Mouse (Mus musculus) thymus, postnatal 10 days (tissue): ENCODE measurements around the gene Ralgps1.

Source experiments
- DNase-seq, 2 experiments: peaks; one replicate each; pipeline ENCODE4 v3.0.0; 2021; ENCODE audit warnings: low spot score in 2 of 2

Ralgps1 gene

GRCm38 (mm10) chr2:33176921-33177320 lies 194.4 kb downstream of the Ralgps1 start:
- no peak for DNase-seq

DNA sequence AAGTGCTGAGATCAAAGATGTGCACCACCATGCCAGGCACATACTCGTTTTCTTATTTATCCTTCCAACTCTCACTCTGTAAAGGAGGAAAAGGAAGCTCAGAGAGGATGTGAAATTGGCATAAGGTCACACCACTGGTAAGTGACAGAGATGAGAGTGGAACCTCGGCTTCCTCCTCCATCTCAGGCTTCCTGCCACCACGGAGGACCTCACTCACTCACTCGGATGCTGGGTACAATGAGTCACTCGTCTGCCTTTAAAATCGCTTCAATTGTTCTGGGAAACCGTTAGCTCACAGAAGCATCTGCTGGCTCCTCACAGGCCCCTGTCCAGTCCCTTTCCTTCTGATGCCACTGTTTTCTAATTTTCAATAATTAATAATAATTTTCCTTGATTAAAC lies 194.8 kb downstream of the Ralgps1 start:
- DNase-seq = no peak

DNA sequence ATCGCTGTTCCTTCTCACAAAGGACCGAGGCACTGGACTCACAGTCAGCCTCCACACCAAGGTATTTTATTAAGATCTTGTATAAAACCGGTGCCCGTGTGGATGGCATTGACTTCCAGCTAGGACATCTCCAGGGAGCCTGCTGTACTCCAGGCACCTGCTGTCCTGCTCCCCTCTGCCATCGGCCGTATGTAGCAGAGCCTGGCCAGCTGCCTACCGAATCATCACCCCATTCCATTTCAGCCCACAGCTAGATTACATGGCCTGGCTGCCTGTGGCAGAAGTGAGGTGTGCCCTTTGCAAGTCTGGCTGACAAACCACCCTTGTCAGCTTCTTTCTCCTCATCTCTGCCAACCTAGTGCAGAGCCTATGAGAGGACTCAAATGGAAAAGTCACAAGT lies 197.6 kb downstream of the Ralgps1 start:
- DNase-seq = no peak

DNA sequence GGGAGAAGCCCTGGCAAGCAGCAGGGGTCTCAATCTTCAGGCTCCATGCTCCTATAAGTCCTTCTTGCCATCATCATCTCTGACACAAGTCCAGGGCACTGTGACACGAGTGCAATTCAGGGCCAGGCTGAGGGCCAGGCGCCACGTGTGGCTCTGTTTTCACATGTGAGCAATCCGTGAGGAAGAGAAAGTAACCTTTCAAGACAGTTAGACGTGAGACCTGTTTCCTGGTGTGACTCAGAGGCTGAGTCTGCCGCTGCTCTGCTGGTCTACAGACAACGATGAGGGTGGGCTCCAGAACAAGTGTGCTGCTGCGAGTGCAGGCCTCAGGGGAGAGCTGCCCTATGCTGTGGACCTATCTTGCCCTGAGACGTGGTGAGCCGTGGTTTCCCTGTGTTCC lies 198.2 kb downstream of the Ralgps1 start:
- DNase-seq = no peak

DNA sequence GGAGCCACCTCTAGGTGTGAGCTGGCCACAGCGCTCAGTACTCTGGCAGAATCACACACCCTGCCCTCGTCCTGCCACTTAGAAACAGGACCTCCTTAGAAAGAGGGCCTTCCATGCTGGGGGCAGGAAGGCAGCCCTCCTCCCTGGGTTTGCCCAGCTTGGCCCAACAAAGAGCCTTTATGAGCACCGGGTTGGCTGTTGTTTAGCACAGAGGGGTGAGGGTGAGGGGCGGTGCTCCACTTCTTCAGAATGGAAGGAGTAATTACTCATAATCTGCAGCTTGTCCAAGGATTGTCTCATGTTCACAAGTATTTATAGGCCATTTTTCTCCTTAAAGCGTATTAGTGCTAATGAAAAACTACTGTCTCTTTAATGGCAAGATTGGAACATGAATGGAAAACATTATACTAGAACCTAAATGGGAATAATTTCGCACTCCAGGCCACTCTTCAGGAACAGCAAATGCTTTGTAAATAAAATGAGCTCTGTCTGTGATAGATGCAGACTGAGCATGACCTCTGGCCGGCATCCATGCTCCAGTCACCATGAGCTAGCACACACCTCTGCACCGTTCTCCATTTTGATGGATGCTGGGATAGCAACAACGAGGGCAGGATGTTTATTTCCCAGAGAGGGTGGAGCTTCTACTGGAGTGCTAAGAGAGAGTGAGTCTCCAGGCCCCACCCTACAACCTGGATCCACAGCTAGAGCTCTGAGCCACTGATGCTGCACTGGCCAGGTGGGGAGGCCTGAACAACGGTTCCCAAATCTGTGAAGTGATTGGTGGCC lies 200.3 kb downstream of the Ralgps1 start:
- DNase-seq = no peak

DNA sequence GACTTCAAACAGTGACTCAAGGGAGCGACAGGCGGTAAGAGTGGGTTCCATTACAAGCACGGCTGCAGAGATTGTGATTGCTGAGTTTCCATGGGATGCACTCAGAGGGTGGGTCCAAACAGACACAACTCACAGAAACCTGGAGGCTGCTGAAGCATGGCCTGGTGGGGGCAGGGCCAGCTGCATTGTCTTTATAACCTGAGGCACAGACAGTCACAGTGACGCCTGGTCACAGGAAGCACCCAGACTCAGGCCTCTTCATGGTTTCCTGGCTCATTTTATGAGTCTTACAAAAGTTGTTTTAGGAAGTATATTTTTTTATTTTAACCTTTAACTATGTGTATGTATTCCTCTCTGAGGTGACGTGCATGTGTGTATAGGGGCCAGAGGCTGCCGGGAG lies 201.8 kb downstream of the Ralgps1 start:
- no peak for DNase-seq

- DNase-seq = no peak
Measured at GRCm38 (mm10) chr2:33167060-33167459, 204.2 kb downstream of the Ralgps1 start.

- no peak for DNase-seq
Measured at GRCm38 (mm10) chr2:33165710-33166374, 205.4 kb downstream of the Ralgps1 start.

DNA sequence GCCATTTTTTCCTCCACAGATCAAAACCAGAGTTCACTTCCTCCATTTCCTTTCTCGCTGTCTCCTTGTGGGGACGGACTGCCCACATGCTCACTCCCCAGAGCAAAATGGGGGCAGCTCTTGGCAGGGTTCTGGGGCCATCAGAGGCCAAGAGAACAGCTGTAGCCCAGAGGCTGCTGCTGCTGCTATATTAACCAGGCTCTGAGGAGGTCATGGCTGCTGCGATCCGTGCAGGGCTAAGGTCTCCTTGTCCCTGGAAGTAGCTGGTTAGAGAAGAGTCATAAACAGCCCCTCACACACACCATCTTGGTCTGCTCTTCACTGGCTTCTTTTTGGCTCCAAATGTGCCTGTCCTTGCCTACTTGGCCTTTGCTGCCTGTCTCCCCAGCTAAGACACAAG lies 206.1 kb downstream of the Ralgps1 start:
- no peak for DNase-seq

- DNase-seq = no peak
Measured at GRCm38 (mm10) chr2:33164646-33165045, 206.6 kb downstream of the Ralgps1 start.

DNA sequence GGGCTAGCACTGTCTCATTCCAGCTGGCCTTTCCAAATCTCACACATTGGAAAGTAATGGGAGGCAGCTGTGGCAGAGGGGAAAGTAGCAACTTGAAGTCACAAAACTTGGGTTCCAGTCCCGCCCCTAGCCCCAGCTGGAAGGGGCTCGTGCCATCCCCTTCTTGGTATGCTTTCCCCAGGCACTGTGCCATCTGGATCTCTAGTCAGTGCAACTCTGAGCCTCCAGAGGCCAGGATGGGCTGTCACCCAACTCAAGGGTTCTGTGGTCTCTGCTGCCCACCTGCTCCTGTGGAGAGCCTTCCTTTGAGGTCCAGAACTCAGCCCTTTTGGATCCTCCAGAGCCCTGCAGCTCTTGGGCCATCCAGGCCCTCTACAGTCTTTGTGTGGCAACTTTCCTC lies 209.2 kb downstream of the Ralgps1 start:
- DNase-seq = no peak

DNA sequence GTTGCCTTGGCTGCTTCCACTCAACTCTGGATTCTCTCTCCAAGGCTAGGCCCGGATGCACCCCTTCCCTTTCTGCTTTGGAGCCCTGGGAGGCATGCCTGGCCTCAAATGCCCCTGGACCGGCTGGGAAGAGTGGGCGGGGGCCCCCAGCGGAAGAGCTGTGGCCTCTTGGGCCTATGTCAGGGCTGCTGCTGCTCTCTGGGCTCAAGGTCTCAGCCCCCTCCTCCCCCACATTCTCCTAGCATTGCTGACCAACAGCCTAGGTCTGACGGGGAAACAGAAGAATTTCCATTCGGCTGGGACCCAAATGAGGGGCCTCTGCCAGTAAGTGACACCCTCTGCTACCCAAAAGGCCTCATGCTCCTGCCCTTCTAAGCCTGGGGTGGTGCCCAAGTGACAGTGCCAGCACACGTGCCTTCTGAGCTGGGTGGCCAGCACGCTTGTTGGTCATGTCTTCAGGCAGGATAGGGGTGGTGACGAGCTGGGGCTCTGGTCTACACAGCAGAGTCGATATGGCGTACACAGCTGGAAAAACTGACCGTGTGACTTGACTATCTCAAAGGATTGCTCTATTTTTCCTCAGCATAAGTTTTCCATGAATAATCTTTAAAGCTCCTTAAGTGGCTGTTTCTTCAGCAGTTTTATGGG lies 210.8 kb downstream of the Ralgps1 start:
- DNase-seq = no peak

GRCm38 (mm10) chr2:33159593-33159992 lies 211.7 kb downstream of the Ralgps1 start:
- DNase-seq = no peak

- no peak for DNase-seq
Measured at GRCm38 (mm10) chr2:33158895-33159294, 212.4 kb downstream of the Ralgps1 start.

GRCm38 (mm10) chr2:33156283-33156781 lies 215.0 kb downstream of the Ralgps1 start:
- DNase-seq = no peak

- DNase-seq = peak; percentile 18 to 64
Measured at GRCm38 (mm10) chr2:33154751-33155372, 216.4 kb downstream of the Ralgps1 start.

GRCm38 (mm10) chr2:33146994-33147393 lies 224.3 kb downstream of the Ralgps1 start:
- no peak for DNase-seq

DNA sequence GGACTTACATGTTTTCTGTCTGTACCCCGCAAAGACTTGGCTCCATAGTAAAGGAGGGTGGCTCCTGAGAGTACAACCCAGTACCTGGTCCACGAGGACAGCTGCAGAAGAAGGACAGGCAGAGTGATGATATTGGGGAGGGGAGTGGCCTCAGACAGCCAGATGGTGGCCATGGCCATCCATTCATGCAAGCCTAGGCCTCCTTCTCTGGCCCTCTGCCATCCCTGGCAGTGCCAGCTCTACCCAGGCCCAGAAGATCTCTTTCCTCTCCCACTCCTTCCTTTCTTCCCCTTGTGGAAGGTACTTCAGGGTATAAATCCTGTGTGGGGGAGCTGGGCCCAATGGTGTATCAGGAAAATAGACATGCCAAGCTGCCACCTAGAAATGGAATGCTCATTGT lies 228.0 kb downstream of the Ralgps1 start:
- DNase-seq = no peak

GRCm38 (mm10) chr2:33138491-33138890 lies 232.8 kb downstream of the Ralgps1 start:
- no peak for DNase-seq

DNA sequence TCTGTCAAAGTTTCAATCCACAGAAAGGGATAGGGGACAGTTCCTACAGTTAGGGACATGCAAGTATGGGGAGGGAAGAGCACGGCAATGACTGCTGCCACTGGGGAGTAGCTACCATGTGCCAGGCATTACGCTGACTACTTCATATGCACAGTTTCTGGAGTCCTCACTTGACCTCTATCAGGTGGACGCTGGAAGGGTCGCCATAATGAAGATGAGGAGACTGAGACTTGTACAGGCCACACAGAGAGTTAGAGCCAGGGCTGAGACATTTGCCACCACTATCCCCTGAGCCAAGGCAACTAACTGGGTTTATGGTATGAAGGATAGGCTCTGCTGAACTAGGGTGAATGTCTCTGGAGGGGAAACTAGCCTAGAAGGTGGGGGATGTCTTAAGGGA lies 233.6 kb downstream of the Ralgps1 start:
- DNase-seq = no peak

- no peak for DNase-seq
Measured at GRCm38 (mm10) chr2:33137244-33137643, 234.0 kb downstream of the Ralgps1 start.

GRCm38 (mm10) chr2:33136366-33136765 lies 234.9 kb downstream of the Ralgps1 start:
- DNase-seq = no peak
